Mouse (Mus musculus) limb, embryonic 14.5 days (tissue): ENCODE data around the gene Gm20388. TPM values are rescaled to one million over a fixed set of nuclear protein-coding genes. Genes with fewer than 3 reads are reported as not detected.
A peak's percentile ranks its signal among the peaks of the same experiment; 100 is the strongest.

Experiments
- ATAC-seq: fragments of 200-750 bp; cut with Nextera tagmentation; 2 replicates; pipeline ENCODE4 v1.8.0; 2017; ENCODE audit warnings: low read depth, moderate number of reproducible peaks, moderate TSS enrichment; ENCODE audit not compliant: low FRiP score
- DNase-seq: peaks from one replicate; pipeline ENCODE4 v3.0.0-alpha.2; 2015; ENCODE audit warnings: low spot score
- H3K27ac ChIP-seq: fragments of 300-500 bp; sonication (generic); replicated peaks from 2 replicates; pipeline ENCODE4 v1.5.1; 2014; ENCODE audit warnings: low read depth, mild to moderate bottlenecking, low read length, moderate library complexity, mixed read lengths
- H3K27me3 ChIP-seq: fragments of 300-500 bp; sonication (generic); 2 replicates; pipeline ENCODE4 v1.6.1; 2014; ENCODE audit warnings: low read length, mixed read lengths; ENCODE audit not compliant: control insufficient read depth, insufficient read depth
- H3K36me3 ChIP-seq: fragments of 300-500 bp; sonication (generic); 2 replicates; pipeline ENCODE4 v1.6.1; 2014; ENCODE audit warnings: mild to moderate bottlenecking, low read length, moderate library complexity, mixed read lengths; ENCODE audit not compliant: control insufficient read depth, insufficient read depth
- H3K4me1 ChIP-seq: fragments of 300-500 bp; sonication (generic); 2 replicates; pipeline ENCODE4 v1.6.1; 2014; ENCODE audit warnings: antibody characterized with exemption, low read length, mixed read lengths; ENCODE audit not compliant: control insufficient read depth, insufficient read depth
- H3K4me2 ChIP-seq: fragments of 300-500 bp; sonication (generic); replicated peaks from 2 replicates; pipeline ENCODE4 v1.6.1; 2014; ENCODE audit warnings: low read depth, mild to moderate bottlenecking, low read length, moderate library complexity; ENCODE audit not compliant: severe bottlenecking
- H3K4me3 ChIP-seq: fragments of 300-500 bp; sonication (generic); replicated peaks from 2 replicates; pipeline ENCODE4 v1.5.1; 2014; ENCODE audit warnings: low read length
- H3K9ac ChIP-seq: fragments of 300-500 bp; sonication (generic); 2 replicates; pipeline ENCODE4 v1.6.1; 2014; ENCODE audit warnings: mild to moderate bottlenecking, low read depth, low read length, moderate library complexity; ENCODE audit not compliant: severe bottlenecking
- H3K9me3 ChIP-seq: fragments of 300-500 bp; sonication (generic); 2 replicates; pipeline ENCODE4 v1.6.1; 2016; ENCODE audit warnings: low read length; ENCODE audit not compliant: control insufficient read depth
- POLR2A ChIP-seq: fragments of 200-500 bp; IDR thresholded peaks from 2 replicates; pipeline ENCODE4 v1.8.0; 2012; ENCODE audit warnings: inconsistent platforms, mild to moderate bottlenecking, moderate library complexity, borderline replicate concordance; ENCODE audit not compliant: insufficient read depth, insufficient read length; ENCODE audit errors: extremely low read depth
- WGBS: fragments of 180-500 bp; shearing (Covaris S2); extraction: QIAGEN DNeasy Blood & Tissue Kit; methylation state at CpG from one replicate; pipeline ENCODE4 v1.1.7; 2014; 5-methylcytosine and 5-hydroxymethylcytosine counted together
- polyA plus RNA-seq, 2 experiments: library from polyadenylated mRNA; depleted of rRNA in 1 of 2; stranded (reverse) in 1 of 2; unstranded in 1 of 2; fragments of >200 nt; fragmentation: Nextera tagmentation in 1 of 2; extraction: Ambion mirVana in 1 of 2; gene quantifications; 2 replicates each; pipeline versions ENCODE4 v1.2.1 to v1.2.3; 2012 to 2014

Gm20388 gene
- polyA plus RNA-seq, 2 experiments, result 1.9 to 49.9 TPM

- Histone ChIP-seq H3K4me1 (peaks cover 27% of the 10 kb centered on the region), H3K36me3 (no peaks in the 10 kb centered on the region), H3K27me3 (no peaks in the 10 kb centered on the region), H3K4me2 (no peak overlapping the region), H3K4me3 (no peak overlapping the region), H3K9me3 (no peaks in the 10 kb centered on the region), H3K9ac (no peak overlapping the region), H3K27ac (no peak overlapping the region)
- 43% methylated on average over 4 of the region's 4 CpGs for WGBS
- DNase-seq, result no peak
- no peak for TF ChIP-seq POLR2A
- no peak for ATAC-seq
Observed at GRCm38 (mm10) chr8:120051006-120051405, 140.4 kb downstream of the Gm20388 start.

GRCm38 (mm10) chr8:120051908-120052307 lies 141.3 kb downstream of the Gm20388 start:
- DNase-seq (peak; percentile 39), ATAC-seq (no peak)
- no peak for TF ChIP-seq POLR2A
- no peak overlapping the region for H3K27ac ChIP-seq
- no peak overlapping the region for H3K9ac ChIP-seq
- no peaks in the 10 kb centered on the region for H3K27me3 ChIP-seq
- no peak overlapping the region for H3K4me2 ChIP-seq
- 61% methylated on average over 4 of the region's 4 CpGs for WGBS
- no peaks in the 10 kb centered on the region for H3K36me3 ChIP-seq
- no peaks in the 10 kb centered on the region for H3K9me3 ChIP-seq
- H3K4me1 ChIP-seq, result peaks cover 18% of the 10 kb centered on the region
- H3K4me3 ChIP-seq, result no peak overlapping the region

- Histone ChIP-seq H3K4me2 (no peak overlapping the region), H3K9ac (no peak overlapping the region), H3K9me3 (no peaks in the 10 kb centered on the region), H3K4me1 (peaks cover 17% of the 10 kb centered on the region), H3K4me3 (no peak overlapping the region), H3K27me3 (no peaks in the 10 kb centered on the region), H3K36me3 (no peaks in the 10 kb centered on the region), H3K27ac (no peak overlapping the region)
- WGBS, result 70% methylated on average over 8 of the region's 8 CpGs
- ATAC-seq (no peak), DNase-seq (no peak)
- no peak for TF ChIP-seq POLR2A
Observed at GRCm38 (mm10) chr8:120052318-120052717, 141.7 kb downstream of the Gm20388 start.

- Histone ChIP-seq H3K9me3 (no peaks in the 10 kb centered on the region), H3K4me2 (no peak overlapping the region), H3K4me3 (no peak overlapping the region), H3K27me3 (no peaks in the 10 kb centered on the region), H3K9ac (no peak overlapping the region), H3K4me1 (peaks cover 15% of the 10 kb centered on the region), H3K27ac (no peak overlapping the region), H3K36me3 (no peaks in the 10 kb centered on the region)
- no peak for DNase-seq
- no peak for TF ChIP-seq POLR2A
- no peak for ATAC-seq
- WGBS, result 81% methylated on average over 3 of the region's 3 CpGs
Observed at GRCm38 (mm10) chr8:120054833-120055232, 144.2 kb downstream of the Gm20388 start.

- Histone ChIP-seq H3K9ac (no peak overlapping the region), H3K27ac (no peak overlapping the region), H3K4me1 (peaks cover 8% of the 10 kb centered on the region; the same call in 1 of the 2 replicates), H3K9me3 (no peaks in the 10 kb centered on the region), H3K27me3 (no peaks in the 10 kb centered on the region), H3K36me3 (no peaks in the 10 kb centered on the region), H3K4me3 (no peak overlapping the region), H3K4me2 (no peak overlapping the region)
- TF ChIP-seq POLR2A, result no peak
- DNase-seq (no peak), ATAC-seq (no peak)
- WGBS, result 66% methylated on average over 2 of the region's 2 CpGs
Observed at GRCm38 (mm10) chr8:120057078-120057477, 146.4 kb downstream of the Gm20388 start.

- WGBS, result 86% methylated on average over 14 of the region's 14 CpGs
- Histone ChIP-seq H3K9me3 (no peaks in the 10 kb centered on the region), H3K27me3 (no peaks in the 10 kb centered on the region), H3K9ac (no peak overlapping the region), H3K27ac (no peak overlapping the region), H3K36me3 (no peaks in the 10 kb centered on the region), H3K4me1 (no peaks in the 10 kb centered on the region), H3K4me2 (no peak overlapping the region), H3K4me3 (no peak overlapping the region)
- no peak for ATAC-seq
- DNase-seq, result no peak
- no peak for TF ChIP-seq POLR2A
Observed at GRCm38 (mm10) chr8:120062742-120063141, 152.1 kb downstream of the Gm20388 start.
